In the genomic region with DNA sequence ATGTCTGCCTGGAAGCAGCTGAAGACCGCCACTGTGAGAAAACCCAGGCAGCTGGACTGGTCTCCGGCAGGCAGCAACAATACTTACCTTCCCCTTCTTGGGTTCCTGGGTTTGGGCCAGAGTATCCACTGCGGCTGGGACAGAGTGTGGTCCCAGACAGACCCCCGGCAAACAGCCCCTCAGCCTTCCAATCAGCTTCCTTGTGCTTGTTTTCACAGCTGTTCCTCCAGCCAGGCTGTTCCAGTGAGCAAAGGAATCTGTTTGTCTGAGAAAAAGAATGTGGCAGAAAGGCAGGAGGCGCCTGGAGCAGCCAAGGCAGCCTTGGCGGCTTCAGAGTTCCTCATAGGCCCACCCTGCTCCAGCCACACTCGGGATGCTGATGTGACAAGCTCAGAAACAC, we compare ENCODE assay signal across 15 mouse cellular contexts.
DNase-seq lines count a peak whose midpoint lies in the region; ATAC-seq and TF ChIP-seq lines count a peak whose summit lies in the region.
"Had no signal": no experiment of that assay in that cellular context is flagged by ENCODE, and none has a peak within 500 bp of the region (broad histone marks: within the 10 kb centered on the region; RNA-seq: fewer than 3 reads in every experiment).

No protein-coding gene starts in this region.

- TF ChIP-seq POLR2A in brain, embryonic 14.5 days (IDR thresholded peaks at IDR 0.05; ENCODE audit: borderline replicate concordance, extremely low read depth, insufficient read depth, insufficient read length, poor library complexity, severe bottlenecking): no peak

- H3K27me3 ChIP-seq in kidney, embryonic 16.5 days (ENCODE audit: insufficient read depth, low read length): peaks cover 24% of the 10 kb centered on the region; the same call in 1 of the 2 replicates
- peaks cover 16% of the 10 kb centered on the region for H3K27me3 ChIP-seq in limb, embryonic 11.5 days (ENCODE audit: control insufficient read depth, insufficient read depth, low read length)
- H3K27me3 ChIP-seq: liver, embryonic 13.5 days had no signal

- no peaks in the 10 kb centered on the region for H3K9me3 ChIP-seq in kidney, embryonic 16.5 days (ENCODE audit: low read length)
- no peaks in the 10 kb centered on the region for H3K9me3 ChIP-seq in limb, embryonic 11.5 days (ENCODE audit: control insufficient read depth, low read length)
- H3K9me3 ChIP-seq: hindbrain, embryonic 13.5 days; liver, embryonic 13.5 days; midbrain, embryonic 12.5 days had no signal

- H3K4me3 ChIP-seq in kidney, embryonic 16.5 days (ENCODE audit: low read length): no peak overlapping the region
- no peak overlapping the region for H3K4me3 ChIP-seq in limb, embryonic 11.5 days (ENCODE audit: low read depth, low read length)
- H3K4me3 ChIP-seq: erythroblast, embryonic 14.5 days; hindbrain, embryonic 13.5 days; liver, embryonic 13.5 days; midbrain, embryonic 12.5 days had no signal

- peak; percentile 84 for ATAC-seq in kidney, embryonic 16.5 days (ENCODE audit: low FRiP score, low TSS enrichment)
- ATAC-seq in limb, embryonic 11.5 days (ENCODE audit: insufficient number of reproducible peaks, low FRiP score, low TSS enrichment, low read depth): peak; percentile 68; the same call in 1 of the 2 replicates

- H3K27ac ChIP-seq in kidney, embryonic 16.5 days (ENCODE audit: low read length): peak overlapping the region; percentile 80
- peak overlapping the region; percentile 21; the same call in 1 of the 2 replicates for H3K27ac ChIP-seq in limb, embryonic 11.5 days (replicated peaks; ENCODE audit: low read depth, low read length)
- H3K27ac ChIP-seq: hindbrain, embryonic 13.5 days; liver, embryonic 13.5 days; midbrain, embryonic 12.5 days had no signal

- H3K9ac ChIP-seq in kidney, embryonic 16.5 days (replicated peaks; ENCODE audit: low read length): no peak overlapping the region
- H3K9ac ChIP-seq in limb, embryonic 11.5 days (ENCODE audit: low read length): no peak overlapping the region
- H3K9ac ChIP-seq: hindbrain, embryonic 13.5 days; liver, embryonic 13.5 days; midbrain, embryonic 12.5 days had no signal

- TF ChIP-seq CTCF in brain, embryonic 14.5 days (IDR thresholded peaks at IDR 0.05; ENCODE audit: borderline replicate concordance, extremely low read depth, insufficient read depth, insufficient read length): no peak

- peaks cover 13% of the 10 kb centered on the region for H3K4me1 ChIP-seq in kidney, embryonic 16.5 days (ENCODE audit: insufficient read depth, low read length)
- H3K4me1 ChIP-seq in limb, embryonic 11.5 days (ENCODE audit: control insufficient read depth, insufficient read depth, low read length): peaks cover 12% of the 10 kb centered on the region; the same call in 1 of the 2 replicates
- H3K4me1 ChIP-seq: liver, embryonic 13.5 days had no signal

- DNase-seq in kidney, adult 9 months: no peak
- DNase-seq in brain, embryonic 14.5 days (ENCODE audit: low read depth): peak; percentile 56
- DNase-seq in embryo, embryonic 11 days: peak; percentile 42
- peak; percentile 33 for DNase-seq in limb, embryonic 11.5 days (ENCODE audit: low spot score)
- DNase-seq in c-Kit-positive CD71-positive TER-119-positive erythroid progenitor cells, embryonic 14.5 days (ENCODE audit: low spot score): no peak
- no peak for DNase-seq in left cerebral cortex, postnatal 25 days (ENCODE audit: low spot score in 2 of 2)
- no peak for DNase-seq in frontal cortex, adult 2 months (ENCODE audit: extremely low spot score in 1 of 2, low spot score in 1 of 2)
- DNase-seq: cerebellum, adult 9-10 months; gastrocnemius, postnatal 14 days; layer of hippocampus, adult 9-11 months; liver, embryonic 13.5 days had no signal

- H3K36me3 ChIP-seq in kidney, embryonic 16.5 days (ENCODE audit: insufficient read depth, low read length): no peaks in the 10 kb centered on the region
- H3K36me3 ChIP-seq in limb, embryonic 11.5 days (ENCODE audit: control insufficient read depth, insufficient read depth, low read length): no peaks in the 10 kb centered on the region
- H3K36me3 ChIP-seq: hindbrain, embryonic 13.5 days; liver, embryonic 13.5 days; midbrain, embryonic 12.5 days had no signal

- intact Hi-C loops in left cerebral cortex, postnatal 25 days (cut with DNase I): no loop called here

- H3K4me2 ChIP-seq in kidney, embryonic 16.5 days (replicated peaks; ENCODE audit: low read depth, low read length): no peak overlapping the region
- no peak overlapping the region for H3K4me2 ChIP-seq in limb, embryonic 11.5 days (ENCODE audit: low read depth, severe bottlenecking)
- H3K4me2 ChIP-seq: hindbrain, embryonic 13.5 days; liver, embryonic 13.5 days; midbrain, embryonic 12.5 days had no signal

- 42% methylated on average over 7 of the region's 7 CpGs for WGBS in kidney, embryonic 16.5 days
- 46% methylated on average over 7 of the region's 7 CpGs for WGBS in limb, embryonic 11.5 days

Comparison
In these comparisons a context has a peak if more than half of its experiments do, and no peak if none do; other contexts are left out.
1. DNase-seq: peak in brain, embryonic 14.5 days (single experiment), embryo, embryonic 11 days (single experiment) and limb, embryonic 11.5 days (single experiment); none in kidney, adult 9 months (single experiment), c-Kit-positive CD71-positive TER-119-positive erythroid progenitor cells, embryonic 14.5 days (single experiment), left cerebral cortex, postnatal 25 days (0 of 2) and frontal cortex, adult 2 months (0 of 2).